Mouse (Mus musculus) left cerebral cortex, postnatal 4 days (tissue): ENCODE results near the gene Efcab5. TPM values are rescaled to one million over a fixed set of nuclear protein-coding genes. Genes with fewer than 3 reads are reported as not detected.
"Not testable (repeated sequence)": the region's sequence is repeated elsewhere in the genome, so short reads cannot be mapped to it uniquely, and the experiment has no call there.

Source experiments
- DNase-seq: peaks from one replicate; pipeline ENCODE4 v3.0.0-alpha.2; 2022
- intact Hi-C: fragments of 180-260 bp; cut with DNase I; formaldehyde crosslinking; loops from one replicate; pipeline ENCODE4 v1.15.1; 2025
- total RNA-seq, 2 experiments: library from RNA; stranded (reverse); gene quantifications; 2 replicates each; pipeline ENCODE4 v1.2.3; 2021

Efcab5 gene
- total RNA-seq, 2 experiments from 2014 or later = 5.7 to 6.4 TPM

DNA sequence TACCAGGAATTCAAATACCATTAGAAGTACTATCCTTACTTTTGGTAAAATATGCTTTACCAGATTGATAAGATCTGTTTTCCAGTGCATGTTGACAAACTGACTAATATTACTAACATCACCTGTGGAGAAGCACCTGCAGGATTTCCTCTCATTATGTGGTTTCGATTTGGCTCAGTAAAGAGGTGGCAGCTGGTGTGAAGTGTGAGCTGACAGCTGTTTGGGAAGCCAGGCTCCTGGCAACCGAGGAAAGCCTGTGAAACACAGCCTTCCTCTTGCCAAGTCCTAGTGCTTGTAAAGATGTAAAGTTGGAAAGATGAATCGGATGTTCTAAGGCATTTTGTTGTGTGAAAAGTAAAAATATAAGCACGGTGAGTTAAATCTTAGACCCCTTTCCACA lies 7.9 kb downstream of the Efcab5 start:
- intact Hi-C loops = no loop called here
- DNase-seq = peak; percentile 69

DNA sequence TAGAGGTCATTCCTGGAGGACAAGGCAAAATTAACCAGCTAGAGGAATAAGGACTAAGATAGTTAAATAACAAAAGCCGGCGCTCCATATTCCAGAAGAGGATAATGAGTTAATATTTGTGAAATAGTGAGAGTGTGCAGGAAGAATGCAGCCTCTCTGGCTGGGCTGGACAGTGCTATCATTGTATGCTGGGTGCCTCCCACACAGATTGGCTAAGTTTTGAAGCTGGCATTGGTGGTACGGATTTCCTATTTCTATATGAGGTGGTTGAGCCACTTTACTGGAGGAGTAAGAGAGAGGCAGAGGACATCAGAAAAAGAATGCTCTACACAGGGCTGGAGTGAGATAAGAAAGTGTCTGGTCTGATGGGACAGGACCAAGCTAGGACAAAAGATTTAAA lies 9.0 kb downstream of the Efcab5 start:
- intact Hi-C loops = no loop called here
- DNase-seq = no peak

DNA sequence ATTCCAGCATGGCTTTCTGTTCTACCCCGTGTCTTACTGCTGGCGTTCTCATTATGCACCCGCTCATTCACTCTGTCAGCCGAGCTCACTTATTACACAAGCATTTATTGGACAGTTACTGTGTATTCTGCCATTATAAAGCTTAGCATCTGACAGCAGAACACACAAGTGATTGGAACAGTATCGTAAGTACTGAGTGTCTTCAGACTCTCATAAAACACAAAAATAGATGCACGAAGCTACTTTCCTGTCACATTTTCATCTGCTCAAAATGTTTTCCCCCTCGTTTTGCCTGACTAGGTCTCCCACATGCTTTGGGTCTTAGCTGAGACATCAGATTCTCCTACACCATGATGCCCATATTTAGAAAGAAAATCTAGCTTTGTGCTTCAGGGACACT lies 14.2 kb downstream of the Efcab5 start:
- DNase-seq = no peak
- intact Hi-C loops = no loop called here

DNA sequence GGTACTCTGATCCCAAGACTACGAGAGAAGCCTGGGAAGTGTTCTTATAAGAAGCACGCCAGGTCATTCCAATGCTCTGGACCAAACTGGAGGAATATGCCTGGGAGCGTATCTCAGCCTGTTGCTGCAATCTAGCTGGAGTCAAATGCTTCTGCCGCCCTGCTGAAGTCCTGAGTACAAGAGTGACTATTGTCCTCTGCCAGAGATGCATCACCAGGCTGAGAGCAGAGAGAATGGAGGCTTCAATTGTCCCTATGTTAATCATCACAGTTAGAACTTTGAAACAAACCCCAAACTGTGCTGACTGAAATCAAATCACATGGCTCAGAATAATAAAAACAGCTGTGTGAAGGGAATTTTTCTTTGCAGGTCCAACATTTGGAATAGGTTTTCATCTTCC lies 15.0 kb downstream of the Efcab5 start:
- intact Hi-C loops = no loop called here
- no peak for DNase-seq

DNA sequence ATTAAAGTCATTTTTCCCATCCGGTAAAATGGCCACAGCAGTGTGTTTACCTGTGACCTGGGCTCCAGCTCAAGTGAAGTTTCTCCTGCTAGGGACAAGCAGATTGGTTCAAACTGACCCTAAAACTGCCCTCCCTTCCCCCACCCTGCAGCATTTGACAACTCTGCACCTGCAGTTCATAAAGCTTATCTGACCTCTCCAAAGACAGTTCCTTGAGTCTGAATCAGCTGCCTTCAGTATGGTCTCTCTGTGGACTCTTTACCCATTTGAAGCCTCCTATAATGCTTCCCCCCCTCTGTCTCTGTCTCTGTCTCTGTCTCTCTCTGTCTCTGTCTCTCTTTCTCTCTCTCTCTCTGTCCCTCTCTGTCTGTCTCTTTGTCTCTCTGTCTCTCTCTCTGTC lies 28.0 kb downstream of the Efcab5 start:
- DNase-seq = no peak
- intact Hi-C loops = no loop called here

DNA sequence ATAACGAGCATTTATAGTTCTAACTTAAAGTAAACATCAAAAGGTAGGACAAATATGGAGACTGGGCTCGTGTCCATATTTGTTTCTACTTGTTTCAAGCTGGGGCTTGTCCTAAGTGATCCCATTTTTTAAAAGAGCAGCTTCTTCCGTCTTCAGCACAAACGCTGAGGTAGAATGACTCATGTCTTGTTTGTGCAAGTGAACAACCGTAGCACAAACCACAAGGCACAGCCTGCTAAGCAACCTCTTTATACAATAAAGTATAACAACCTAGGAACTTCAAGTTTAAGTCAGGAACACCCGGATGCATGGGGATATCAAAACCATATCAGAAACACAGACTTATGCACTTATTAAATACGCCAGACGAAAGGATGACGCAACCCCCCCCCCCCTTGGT lies 28.4 kb downstream of the Efcab5 start:
- intact Hi-C loops = no loop called here
- no peak for DNase-seq

DNA sequence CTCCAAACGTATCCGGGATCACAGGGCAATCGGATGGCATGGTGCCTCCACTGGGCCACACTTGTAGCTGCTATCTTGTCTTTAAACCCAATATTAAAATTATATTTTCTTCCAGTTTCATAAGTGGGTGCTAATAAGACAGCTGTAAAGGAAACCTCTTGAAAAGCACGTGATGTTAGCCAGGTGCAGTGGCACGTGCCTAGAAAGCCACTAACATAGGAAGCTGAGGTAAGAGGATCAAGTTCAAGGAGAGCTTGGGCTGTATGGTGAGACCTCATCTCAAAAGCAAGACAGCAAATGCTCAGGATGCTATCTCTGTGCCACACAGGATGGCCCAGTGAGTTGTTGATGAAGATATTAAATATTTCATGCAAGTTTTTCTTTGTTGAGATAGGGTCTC lies 34.6 kb downstream of the Efcab5 start:
- intact Hi-C loops = no loop called here
- DNase-seq = no peak

DNA sequence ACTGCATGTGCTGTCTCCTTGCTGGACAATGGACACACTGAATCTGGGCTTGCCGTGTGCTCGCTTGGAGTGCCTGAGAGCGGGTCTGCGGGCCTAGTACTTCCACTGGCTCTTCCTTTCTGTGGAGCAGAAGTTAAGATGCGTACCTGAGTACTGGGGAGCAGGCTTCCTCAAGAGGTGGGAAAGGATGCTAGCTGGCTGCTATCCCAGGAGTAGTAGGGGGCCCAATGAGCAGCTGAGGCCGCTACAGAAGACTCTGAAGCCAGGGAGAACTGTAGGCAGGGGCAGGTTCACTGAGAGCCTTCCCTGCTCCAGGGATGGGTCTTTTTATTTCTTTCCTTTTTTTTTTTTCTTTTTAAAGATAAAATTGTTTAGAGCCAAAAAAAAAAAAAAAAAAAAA lies 38.0 kb downstream of the Efcab5 start:
- DNase-seq = peak; percentile 34
- intact Hi-C loops = no loop called here

DNA sequence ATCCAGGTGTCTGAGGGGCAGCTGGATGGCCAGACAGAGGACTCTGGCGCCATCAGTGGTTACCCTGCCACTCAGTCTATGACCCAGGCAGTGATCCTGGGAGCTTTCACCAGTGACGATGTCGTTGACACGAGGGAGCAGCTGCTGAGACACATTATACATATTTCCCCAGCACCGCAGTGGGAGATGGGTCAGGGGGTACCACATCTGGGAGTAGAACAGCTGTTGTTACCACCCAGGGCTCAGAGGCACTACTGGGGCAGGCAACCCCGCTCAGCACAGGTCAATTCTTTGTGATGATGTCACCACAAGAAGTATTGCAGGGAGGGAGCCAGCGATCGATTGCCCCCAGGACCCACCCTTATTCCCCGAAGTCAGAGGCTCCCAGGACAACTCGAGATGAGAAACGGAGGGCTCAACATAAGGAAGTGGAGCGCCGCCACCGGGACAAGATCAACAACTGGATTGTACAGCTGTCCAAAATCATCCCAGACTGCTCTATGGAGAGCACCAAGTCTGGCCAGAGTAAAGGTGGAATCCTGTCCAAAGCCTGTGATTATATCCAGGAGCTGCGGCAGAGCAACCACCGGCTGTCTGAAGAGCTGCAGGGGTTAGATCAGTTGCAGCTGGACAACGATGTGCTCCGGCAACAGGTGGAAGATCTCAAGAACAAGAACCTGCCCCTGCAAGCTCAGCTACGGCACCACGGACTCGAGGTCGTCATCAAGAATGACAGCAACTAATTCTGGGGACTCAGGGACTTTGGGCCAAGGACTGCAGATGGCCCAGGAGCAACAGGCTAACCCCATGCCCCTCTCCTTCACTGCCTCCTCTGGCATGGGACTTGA lies 38.8 kb downstream of the Efcab5 start:
- DNase-seq, intact Hi-C loops: not testable (repeated sequence)

DNA sequence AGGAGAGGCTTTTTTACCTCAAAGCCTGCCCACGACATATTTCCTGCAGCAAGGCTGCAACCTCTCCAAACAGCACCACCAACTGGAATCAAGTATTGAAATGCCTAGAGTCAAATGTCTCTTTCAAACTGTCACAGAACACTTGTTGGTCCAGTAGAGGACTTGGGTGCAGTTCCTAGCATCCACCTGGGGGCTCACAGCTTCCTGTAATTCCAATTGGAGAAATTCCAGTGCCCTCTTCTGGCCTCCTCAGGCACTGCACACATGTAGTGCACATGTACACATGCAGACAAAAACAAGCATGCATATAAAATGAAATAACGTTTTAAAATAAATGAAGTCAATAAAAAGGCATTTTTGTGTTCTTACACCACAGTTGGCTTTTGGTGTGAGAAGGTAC lies 40.0 kb downstream of the Efcab5 start:
- intact Hi-C loops = no loop called here
- no peak for DNase-seq

DNA sequence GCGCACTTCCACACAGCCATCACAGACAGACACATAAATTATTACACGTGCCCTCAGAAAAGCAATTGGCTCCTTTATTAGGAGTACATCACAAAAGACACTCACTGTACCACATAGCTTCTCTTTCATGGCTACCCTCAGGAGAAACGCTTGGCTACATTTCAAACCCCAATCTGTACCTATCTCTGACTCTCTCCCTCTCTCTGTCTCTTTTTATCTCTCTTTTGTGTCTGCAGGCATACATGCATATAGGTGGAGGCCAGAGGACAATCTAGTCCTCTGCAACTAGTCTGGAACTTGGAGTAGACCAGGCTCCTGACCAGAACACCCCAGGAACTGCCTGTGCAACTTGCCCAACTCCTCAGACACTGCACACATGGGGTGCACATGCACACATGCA lies 41.0 kb downstream of the Efcab5 start:
- intact Hi-C loops = no loop called here
- no peak for DNase-seq

DNA sequence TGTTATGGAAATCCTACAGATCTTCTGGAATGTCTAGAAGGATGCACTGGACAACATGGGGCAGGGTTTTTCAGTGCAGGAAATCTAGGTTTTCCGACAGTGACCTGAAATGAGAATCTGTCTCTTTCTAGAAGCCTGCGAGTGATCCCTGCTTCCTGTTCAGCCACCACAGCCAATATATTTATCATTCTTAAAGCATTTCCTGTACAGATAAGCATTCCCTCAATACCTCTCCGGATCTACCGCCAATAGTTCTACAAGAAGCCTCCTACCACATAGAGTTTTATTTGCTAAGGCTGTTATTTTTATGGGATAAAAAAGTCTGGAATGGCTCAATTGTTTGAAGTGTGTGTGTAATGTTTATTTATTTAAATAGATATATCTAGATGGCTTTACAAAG lies 43.3 kb downstream of the Efcab5 start:
- DNase-seq = no peak
- intact Hi-C loops = no loop called here

DNA sequence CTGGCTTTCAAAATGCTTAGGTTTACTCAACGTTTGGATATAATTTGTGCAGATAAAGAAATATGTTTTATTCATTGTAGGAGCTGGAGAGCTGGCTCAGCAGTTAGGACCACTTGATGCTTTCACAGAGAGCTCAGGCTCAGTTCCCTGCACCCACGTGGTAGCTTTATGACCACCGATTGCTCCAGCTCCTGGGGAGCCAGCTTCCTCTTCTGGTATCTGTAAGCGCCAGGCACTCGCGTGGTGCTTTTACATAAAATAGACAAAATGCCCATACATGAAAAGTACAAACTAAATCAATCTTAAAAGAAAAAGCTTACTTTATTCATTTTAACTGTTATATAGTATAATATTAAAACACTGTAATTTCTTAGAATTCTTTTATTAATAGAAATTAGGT lies 46.8 kb downstream of the Efcab5 start:
- intact Hi-C loops = no loop called here
- DNase-seq = no peak

DNA sequence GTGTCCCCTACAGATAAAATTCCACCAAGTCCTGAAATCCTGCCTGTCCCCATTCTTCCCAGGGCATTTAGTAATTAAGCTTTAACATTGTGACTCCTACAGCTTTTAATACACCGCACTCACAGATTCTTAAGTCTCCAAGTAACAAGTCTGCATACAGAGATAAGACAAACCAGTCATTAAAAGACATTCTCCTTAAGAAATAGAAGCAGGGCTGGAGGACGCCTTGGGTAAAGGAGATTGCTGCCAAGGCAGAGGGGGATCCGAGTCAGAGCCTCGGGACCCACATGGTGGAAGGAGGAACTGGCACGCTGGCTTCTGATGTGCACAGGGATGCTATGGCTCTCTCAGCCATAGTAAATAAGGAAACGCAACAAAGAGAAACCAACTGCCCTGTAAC lies 48.8 kb downstream of the Efcab5 start:
- intact Hi-C loops = no loop called here
- no peak for DNase-seq

DNA sequence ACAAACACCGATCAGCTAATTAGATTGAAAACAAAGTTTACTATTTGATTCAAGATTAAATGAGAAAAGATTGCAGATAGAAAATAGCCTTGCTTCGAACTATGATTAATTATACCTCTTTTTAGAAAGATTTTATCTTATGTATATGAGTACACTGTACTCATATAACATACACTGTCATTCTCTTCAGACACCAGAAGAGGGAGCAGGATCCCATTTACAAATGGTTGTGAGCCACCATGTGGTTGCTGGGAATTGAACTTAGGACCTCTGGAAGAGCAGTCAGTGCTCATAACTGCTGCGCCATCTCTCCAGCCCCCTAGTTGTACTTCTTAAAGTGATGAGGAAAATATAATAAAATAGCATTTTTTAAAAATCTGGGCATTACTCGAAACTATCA lies 55.3 kb downstream of the Efcab5 start:
- intact Hi-C loops = no loop called here
- DNase-seq = no peak

DNA sequence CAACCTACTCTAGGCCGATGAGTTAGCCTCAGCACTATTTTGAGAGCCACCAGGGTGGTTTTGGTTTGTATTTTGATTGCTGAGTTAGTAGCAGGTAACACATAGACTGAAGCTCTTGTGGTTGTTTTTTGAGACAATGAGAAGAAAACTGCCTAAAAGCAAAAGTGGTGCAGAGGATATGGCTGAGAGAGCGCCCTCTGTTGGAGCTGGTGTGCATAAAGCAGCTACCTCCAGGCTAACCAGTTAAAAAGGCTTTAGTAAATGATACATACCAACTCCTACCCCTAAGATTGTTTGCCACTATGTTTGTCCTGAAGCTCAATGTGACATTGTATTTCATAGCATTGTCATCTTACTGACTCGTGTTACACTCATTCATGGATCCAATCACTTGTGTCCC lies 56.2 kb downstream of the Efcab5 start:
- intact Hi-C loops = no loop called here
- no peak for DNase-seq

DNA sequence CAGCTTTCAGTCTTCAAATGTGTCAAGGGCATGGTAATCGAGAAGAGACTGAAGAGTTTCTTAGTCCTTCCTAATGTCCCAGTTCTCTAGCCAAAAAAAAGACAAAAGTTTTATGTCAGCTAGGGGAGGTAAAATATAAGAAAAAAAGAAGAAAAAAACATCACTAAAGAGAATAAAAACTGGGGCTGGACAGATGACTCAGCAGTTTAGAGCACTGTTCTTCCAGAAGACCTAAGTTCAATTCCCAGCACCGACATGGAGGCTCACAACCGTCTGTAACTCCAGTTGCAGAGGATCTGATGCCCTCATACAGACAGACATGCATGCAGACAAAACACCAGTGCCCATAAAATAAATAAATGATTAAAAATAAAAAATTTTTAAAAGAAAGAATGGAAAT lies 60.2 kb downstream of the Efcab5 start:
- DNase-seq = no peak
- intact Hi-C loops = no loop called here

DNA sequence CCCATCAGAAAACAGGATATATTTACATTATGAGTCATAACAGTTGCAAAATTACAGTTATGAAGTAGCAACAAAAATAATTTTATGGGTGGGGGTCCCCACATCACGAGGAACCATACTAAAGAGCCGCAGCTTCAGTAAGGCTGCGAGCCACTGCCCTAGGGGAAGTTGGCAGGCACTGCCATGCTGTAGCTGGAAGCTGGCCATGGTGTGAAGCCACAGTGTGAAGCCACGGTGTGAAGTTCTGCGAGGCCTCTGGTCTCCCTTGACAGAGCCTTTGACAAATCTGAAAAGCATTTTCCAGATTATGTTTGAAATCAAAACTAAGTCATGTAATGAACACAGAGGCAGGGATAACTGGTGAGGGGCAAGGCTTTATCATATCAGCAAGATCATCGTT lies 77.6 kb downstream of the Efcab5 start:
- intact Hi-C loops = no loop called here
- DNase-seq = peak; percentile 23

DNA sequence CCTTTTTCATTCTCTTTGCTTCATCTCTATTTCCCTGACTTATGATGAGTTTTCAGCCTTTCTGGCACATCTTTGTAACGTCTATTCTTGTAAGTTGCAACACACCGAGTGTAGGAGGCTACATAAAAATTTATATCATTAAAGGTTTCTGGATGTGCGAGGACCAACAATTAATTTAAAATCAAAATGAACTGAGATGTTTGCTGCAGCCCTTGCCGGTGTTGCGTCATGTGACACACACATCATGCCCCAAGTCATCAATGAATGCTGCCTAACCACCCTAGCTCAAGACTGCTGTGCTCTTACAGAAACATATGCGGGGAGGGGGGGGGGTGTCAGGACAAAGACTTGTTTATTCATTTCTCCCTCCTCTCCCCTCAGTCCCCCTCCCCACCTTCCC lies 80.3 kb downstream of the Efcab5 start:
- intact Hi-C loops = loop anchor here (10.0 kb wide), 2 partner anchors 106 to 376 kb away; partner anchors contain the start of genes Ankrd13b and Ssh2

DNA sequence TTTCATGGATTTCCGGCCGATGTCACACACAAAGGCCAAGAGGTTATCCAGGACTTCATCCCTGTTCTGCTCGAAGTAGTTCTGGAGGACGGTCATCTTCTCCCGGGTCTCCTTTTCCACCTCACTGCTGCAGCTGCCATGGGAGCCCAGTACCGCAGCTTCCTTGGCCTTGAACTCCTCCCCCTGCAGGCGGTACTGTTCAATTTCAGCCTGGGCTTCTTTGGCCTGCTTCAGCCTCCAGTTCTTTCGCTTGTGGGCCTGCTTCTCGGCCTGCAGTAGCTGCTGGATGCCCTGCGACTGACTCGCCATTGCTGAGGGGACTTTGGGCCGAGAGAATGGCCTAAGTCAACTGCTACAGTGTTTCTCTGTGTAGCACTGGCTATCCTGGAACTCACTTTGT lies 80.9 kb downstream of the Efcab5 start:
- intact Hi-C loops = loop anchor here (10.0 kb wide), 2 partner anchors 107 to 377 kb away; partner anchors contain the start of genes Ankrd13b and Ssh2
- DNase-seq = not testable (repeated sequence)

More for the DNA sequence above, 80.3 kb downstream of the Efcab5 start:
- DNase-seq = no peak

DNA sequence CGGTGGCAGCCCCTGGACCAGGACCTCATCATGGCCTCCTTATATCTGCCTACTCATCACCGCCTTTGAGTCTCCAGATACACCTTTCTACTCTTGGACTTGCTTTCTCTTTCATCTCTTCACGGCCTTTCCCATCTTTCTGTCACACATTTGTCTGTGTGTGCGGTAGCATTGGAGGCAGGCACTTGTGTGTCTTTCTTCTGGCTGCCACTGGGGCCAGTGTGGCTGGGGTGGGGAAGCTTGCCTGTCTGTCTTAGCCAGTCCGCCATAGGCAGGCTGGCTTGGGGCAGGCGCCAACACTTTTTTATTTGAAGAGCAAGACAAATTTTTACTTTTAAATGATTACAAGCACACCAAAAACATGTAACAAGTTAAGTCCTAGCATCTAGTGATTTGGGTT lies 81.8 kb downstream of the Efcab5 start:
- intact Hi-C loops = loop anchor here (10.0 kb wide), 2 partner anchors 108 to 378 kb away; partner anchors contain the start of genes Ankrd13b and Ssh2
- no peak for DNase-seq

DNA sequence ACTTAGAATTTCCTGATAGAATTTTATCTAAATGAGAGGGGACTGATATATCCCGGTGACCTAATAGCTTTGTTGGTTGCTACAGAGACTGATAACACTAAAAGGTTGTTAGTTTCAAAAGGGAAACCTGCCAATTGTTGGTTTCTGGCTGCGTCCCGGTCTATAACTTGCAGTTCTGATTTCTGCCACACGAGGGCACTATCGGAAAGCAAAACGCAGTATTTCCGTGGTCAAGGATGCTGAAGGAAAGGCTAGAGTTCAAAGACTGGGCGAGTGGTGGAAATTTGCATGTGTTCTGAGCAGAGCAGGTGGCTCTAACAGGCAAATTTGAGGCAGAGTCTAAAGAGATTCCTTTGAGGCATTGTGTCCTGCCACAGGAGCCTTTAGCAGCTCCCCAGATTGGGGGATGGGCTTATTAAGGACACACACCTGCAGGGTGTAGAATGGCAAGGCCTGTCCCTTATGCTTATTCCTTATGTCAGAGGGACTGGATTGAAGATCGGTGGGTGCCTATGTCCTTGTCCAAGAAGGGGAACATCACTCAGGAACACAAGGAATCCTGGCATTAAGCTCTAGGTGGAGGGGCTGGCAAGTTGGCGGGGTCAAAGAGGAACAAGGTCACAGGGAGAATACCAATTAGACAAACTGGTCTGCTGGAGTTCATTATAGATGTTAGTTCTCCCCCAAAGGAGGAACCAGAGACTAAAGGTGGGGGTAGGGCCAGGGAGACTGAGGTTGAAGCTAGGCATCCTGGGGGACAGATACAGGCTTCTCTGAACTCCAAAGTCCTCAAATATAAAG lies 88.4 kb downstream of the Efcab5 start:
- DNase-seq = peak; percentile 71
- intact Hi-C loops = loop anchor here (2.0 to 10.0 kb wide), 3 partner anchors 114 to 384 kb away; partner anchors contain the start of genes Ankrd13b and Ssh2
